Mouse (Mus musculus): ENCODE data around the gene Psmd13. TPM values are rescaled to one million over a fixed set of nuclear protein-coding genes. Genes with fewer than 3 reads are reported as not detected.

The Psmd13 gene
- polyA plus RNA-seq, 1 experiment = 99.7 TPM

- no peak for DNase-seq (ENCODE audit: extremely low spot score in 1 of 2, low spot score in 1 of 2)
Measured at GRCm38 (mm10) chr7:140902036-140902875, 20.5 kb downstream of the Psmd13 start.

DNA sequence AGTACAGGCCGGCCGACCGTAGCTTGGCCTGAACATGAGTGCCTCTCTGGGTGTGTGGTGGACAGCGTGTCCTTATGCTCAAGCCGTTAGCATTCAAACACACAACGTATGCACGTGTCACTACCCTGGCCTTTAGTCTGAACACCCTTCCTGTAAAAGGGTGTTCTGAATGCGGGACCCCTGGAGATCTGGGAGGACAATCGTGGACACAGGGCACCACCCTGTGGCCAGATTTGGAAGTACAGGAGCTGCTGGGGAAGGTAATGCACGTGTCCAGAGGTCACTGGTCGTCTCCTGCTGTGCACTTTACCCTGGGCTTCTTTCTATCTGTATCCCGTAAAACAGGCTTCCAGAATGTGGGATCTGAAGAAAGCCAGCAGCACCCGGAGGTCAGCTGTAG lies 21.4 kb downstream of the Psmd13 start:
- DNase-seq (ENCODE audit: extremely low spot score in 1 of 2, low spot score in 1 of 2) = peak in 1 of 2 experiments; percentile 82

GRCm38 (mm10) chr7:140905642-140906081 lies 23.9 kb downstream of the Psmd13 start:
- no peak for DNase-seq (ENCODE audit: extremely low spot score in 1 of 2, low spot score in 1 of 2)

GRCm38 (mm10) chr7:140907131-140907530 lies 25.4 kb downstream of the Psmd13 start:
- no peak for DNase-seq (ENCODE audit: extremely low spot score in 1 of 2, low spot score in 1 of 2)

DNA sequence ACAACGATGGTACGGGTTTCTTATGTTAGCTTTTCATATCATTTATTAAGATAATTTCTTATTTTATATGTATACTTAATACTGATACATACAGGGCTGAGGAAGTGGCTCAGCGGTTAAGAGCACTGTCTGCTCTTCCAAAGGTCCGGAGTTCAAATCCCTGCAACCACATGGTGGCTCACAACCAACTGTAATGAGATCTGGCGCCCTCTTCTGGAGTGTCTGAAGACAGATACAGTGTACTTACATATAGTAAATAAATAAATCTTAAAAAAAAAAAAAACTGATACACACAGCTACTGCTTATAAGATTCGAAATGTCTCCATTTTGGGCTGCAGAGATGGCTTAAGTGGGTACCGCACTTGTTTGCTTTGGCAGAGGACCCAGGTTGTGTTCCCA lies 25.9 kb downstream of the Psmd13 start:
- DNase-seq (ENCODE audit: extremely low spot score in 1 of 2, low spot score in 1 of 2) = no peak

GRCm38 (mm10) chr7:140908181-140908580 lies 26.4 kb downstream of the Psmd13 start:
- DNase-seq (ENCODE audit: extremely low spot score in 1 of 2, low spot score in 1 of 2) = no peak

DNA sequence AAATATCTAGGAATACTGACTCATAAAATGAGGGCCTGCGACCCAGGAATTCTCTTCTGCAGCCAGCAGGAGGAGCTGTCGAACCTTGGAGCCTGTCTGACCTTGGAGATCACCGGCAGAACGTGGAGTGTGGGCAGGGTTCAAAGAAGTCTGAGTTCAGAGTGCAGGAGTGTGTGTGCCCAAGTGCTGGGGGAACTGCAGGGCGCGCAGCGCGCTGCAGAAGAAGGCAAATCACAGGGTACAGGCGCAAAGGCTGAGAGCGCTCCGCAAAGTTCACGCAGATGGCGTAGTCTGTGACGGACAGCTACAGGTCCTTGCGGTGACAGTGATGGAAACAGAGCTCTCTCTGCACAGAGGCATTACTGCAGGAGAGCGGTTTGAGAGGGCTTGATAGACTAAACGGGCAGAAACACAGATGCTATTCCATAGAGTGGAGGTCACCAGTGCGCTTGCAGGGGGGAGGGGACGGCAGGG lies 26.9 kb downstream of the Psmd13 start:
- DNase-seq (ENCODE audit: extremely low spot score in 1 of 2, low spot score in 1 of 2) = peak; percentile 52 to 80

DNA sequence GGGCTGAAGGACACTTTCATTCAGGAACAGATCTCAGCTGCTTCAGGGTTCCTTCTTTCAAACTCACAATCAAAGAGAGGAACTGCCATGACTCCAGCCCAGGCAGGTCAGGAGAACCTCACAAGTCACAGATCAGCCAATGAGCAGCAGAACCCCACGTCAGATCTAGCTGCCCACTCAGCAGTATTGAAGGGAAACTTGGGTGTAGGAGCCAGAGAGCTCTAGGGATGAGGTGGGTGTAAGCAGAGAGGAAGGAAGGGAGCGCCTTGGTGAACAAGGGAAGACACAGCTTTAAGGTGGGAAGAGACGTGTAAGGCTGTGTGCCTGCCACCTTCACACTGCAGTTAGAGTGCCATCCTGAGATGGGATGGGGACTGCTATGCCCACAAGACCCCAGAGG lies 30.5 kb downstream of the Psmd13 start:
- peak; percentile 27 to 74 for DNase-seq (ENCODE audit: extremely low spot score in 1 of 2, low spot score in 1 of 2)

GRCm38 (mm10) chr7:140912846-140913482 lies 31.2 kb downstream of the Psmd13 start:
- DNase-seq (ENCODE audit: extremely low spot score in 1 of 2, low spot score in 1 of 2) = no peak

DNA sequence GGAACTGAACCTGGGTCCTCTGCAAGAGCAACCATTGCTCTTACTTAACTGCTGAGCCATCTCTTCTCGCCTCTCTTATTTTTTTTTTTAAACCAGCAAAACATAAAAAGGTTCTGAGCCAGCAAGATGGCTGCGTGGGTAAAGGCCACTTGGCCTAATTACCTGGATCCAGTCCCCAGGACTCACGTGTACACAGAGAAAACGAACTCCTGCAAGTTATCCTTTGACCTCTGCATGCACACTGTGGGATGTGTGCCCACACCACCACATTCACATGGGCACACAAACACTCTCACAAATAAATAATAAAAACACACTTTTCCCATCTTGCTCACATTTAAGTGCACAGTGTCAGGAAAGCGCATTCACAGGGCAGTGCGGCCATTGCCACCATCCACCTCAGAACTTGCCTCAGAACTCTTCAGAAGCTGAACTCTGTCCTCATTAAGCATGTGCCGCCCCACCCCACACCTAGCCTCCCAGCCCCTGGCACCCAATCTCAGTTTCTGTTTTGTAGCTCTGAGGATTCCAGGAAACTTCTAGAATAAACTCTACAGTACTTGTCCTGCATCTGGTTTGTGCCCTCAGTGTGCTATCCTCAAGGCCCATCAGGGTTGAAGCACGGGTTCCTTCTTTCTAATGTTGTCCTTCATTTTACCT lies 32.4 kb downstream of the Psmd13 start:
- no peak for DNase-seq (ENCODE audit: extremely low spot score in 1 of 2, low spot score in 1 of 2)

DNA sequence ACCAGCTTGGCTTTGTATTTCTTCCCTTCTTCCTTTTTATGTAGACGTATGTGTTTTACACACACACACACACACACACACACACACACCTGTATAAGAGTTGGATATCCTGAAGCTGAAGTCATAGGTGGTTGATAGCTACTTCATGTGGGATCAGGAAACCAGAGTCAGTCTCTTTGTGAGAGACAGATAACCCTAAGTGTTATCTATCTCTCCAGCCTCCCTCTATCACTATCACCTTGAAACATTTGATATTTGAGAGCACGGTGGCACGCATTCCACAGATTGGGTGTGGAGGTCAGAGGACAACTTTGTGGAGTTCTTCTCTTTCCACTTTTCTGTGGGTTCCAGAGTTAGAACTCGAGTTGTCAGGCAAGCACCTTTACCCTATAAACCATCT lies 38.1 kb downstream of the Psmd13 start:
- no peak for DNase-seq (ENCODE audit: extremely low spot score in 1 of 2, low spot score in 1 of 2)

- no peak for DNase-seq (ENCODE audit: extremely low spot score in 1 of 2, low spot score in 1 of 2)
Measured at GRCm38 (mm10) chr7:140920418-140921029, 38.8 kb downstream of the Psmd13 start, which contains the start of gene Nlrp6. Nlrp6 (plus strand) TSS chr7:140920902.

- no peak for DNase-seq (ENCODE audit: extremely low spot score in 1 of 2, low spot score in 1 of 2)
Measured at GRCm38 (mm10) chr7:140921225-140921975, 39.6 kb downstream of the Psmd13 start.

DNA sequence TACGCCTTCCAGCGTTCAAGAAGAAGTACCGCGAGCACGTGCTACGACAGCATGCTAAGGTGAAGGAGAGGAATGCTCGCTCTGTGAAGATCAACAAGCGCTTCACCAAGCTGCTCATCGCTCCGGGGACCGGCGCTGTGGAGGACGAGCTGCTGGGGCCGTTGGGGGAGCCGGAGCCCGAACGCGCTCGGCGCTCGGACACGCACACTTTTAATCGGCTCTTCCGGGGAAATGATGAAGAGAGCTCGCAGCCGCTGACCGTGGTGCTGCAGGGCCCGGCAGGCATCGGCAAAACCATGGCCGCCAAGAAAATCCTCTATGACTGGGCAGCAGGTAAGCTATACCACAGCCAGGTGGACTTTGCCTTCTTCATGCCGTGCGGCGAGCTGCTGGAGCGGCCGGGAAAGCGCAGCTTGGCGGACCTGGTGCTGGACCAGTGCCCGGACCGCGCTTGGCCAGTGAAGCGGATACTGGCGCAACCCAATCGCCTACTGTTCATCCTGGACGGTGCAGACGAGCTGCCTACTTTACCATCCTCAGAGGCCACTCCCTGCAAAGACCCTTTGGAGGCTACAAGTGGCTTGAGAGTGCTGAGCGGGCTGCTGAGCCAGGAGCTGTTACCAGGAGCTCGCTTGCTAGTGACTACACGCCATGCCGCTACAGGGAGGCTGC lies 40.8 kb downstream of the Psmd13 start:
- DNase-seq (ENCODE audit: extremely low spot score in 1 of 2, low spot score in 1 of 2) = no peak

DNA sequence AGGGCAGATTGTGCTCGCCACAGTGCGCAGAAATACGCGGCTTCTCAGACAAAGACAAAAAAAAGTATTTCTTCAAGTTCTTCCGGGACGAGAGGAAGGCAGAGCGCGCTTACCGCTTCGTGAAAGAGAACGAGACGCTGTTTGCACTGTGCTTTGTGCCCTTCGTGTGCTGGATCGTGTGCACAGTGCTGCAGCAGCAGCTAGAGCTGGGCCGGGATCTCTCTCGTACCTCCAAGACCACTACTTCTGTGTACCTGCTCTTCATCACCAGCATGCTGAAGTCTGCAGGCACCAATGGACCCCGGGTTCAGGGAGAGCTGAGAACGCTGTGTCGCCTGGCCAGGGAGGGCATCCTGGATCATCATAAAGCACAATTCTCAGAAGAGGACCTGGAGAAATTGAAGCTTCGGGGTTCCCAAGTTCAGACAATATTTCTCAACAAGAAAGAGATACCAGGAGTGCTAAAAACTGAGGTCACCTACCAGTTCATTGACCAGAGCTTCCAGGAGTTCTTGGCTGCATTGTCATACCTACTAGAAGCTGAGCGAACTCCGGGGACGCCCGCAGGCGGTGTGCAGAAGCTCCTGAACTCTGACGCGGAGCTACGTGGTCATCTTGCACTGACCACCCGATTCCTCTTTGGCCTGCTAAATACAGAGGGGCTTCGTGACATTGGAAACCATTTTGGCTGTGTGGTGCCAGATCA lies 41.5 kb downstream of the Psmd13 start:
- DNase-seq (ENCODE audit: extremely low spot score in 1 of 2, low spot score in 1 of 2) = no peak

DNA sequence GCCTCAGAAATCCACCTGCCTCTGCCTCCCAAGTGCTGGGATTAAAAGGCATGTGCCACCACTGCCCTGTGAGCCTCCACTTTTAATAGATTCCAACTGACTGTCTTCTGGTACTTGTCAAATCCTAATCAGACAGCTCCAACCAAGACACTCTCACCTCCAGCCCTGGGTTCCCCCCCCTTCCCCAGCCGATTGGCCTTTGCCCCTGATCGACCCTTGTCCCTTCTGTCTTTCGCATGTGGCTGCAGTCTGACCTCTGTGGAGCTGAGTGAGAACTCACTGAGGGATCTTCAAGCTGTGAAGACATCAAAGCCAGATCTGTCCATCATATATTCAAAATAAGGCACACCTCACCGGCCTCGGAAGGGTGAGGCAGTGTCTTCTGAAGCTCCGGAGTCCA lies 45.4 kb downstream of the Psmd13 start:
- no peak for DNase-seq (ENCODE audit: extremely low spot score in 1 of 2, low spot score in 1 of 2)

DNA sequence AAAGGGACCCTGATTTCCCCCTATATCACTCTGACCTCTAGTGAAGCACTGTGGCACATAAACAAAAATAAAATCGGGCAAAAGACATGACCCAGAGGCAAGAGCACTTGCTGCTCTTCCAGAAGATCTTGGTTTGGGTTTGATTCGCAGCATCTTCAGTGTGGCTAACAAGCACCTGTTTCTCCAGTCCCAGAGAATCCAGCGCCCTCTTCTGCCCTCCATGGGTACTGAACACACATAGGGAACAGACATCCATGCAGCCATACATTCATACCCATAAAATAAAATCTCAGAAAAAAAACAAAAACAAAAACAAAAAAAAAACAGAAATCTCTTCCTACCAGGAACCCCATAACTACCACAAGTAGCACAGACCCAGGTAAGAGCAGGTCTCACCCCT lies 56.7 kb downstream of the Psmd13 start:
- DNase-seq (ENCODE audit: extremely low spot score in 1 of 2, low spot score in 1 of 2) = no peak

GRCm38 (mm10) chr7:140938896-140939295 lies 57.1 kb downstream of the Psmd13 start:
- no peak for DNase-seq (ENCODE audit: extremely low spot score in 1 of 2, low spot score in 1 of 2)

GRCm38 (mm10) chr7:140939669-140940171 lies 58.0 kb downstream of the Psmd13 start:
- DNase-seq (ENCODE audit: extremely low spot score in 1 of 2, low spot score in 1 of 2) = no peak
